Comparison of ENCODE assay signal across 8 mouse cellular contexts in the genomic region with DNA sequence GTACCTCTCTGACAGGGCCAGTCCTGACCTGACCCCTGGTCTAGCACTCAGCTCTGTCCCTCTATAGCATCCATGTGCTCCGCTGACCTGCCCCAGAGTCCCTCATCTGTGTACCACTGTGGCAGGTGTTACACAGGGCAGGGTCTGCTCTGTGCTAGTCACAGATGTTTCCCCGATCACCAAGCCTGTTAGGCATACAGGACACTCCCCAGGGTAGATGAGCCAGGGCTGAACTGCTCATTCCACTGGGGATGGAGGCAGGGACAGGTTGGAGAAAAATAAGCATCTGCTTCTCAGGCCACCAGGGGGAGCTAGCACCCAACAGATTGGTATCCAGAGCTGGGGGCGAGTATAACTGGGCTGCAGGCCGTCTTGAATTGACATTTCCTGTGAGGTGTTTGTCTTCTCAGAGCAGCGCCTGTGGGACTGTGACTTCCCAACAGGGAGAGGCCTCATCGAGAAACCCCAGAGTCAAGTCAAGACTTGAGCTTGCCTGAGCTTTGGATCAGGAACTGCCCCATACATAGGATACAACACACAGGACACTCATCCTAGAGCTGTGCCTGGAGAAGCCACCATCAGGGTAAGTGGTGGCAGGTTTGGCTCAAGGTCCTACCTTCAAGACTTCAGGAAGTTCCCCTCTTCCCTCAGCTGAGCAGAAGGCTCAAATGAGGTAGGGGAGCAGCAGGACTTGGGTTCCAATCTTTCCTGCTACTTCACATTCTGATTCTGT. TPM values are rescaled to one million over a fixed set of nuclear protein-coding genes. Genes with fewer than 3 reads are reported as not detected.
A peak's percentile ranks its signal among the peaks of the same experiment; 100 is the strongest.
DNase-seq lines count a peak whose midpoint lies in the region; ATAC-seq and TF ChIP-seq lines count a peak whose summit lies in the region.

No protein-coding gene starts in this region.

- DNase-seq in layer of hippocampus, adult 11-12 months (ENCODE audit: low spot score), result peak; percentile 80
- no peak for DNase-seq in layer of hippocampus, adult 9-10 months (ENCODE audit: low spot score)
- peak; percentile 88 for DNase-seq in embryo, embryonic 11 days
- DNase-seq in gastrocnemius, postnatal 4 days (ENCODE audit: low spot score in 2 of 2), result peak; percentile 70 to 85
- DNase-seq in kidney, adult 2 months, result peak; percentile 68
- DNase-seq in spleen, postnatal 14 days (ENCODE audit: low spot score in 2 of 2), result peak; percentile 27 to 60

- whole genome bisulfite sequencing in kidney, adult 2 months, result 20% methylated on average over 6 of the region's 6 CpGs
- WGBS in limb, embryonic 13.5 days, result 19% methylated on average over 6 of the region's 6 CpGs
- 30% methylated on average over 6 of the region's 6 CpGs for WGBS in midbrain, embryonic 16.5 days

- H3K9ac ChIP-seq in limb, embryonic 13.5 days, result no peak overlapping the region
- H3K9ac ChIP-seq in midbrain, embryonic 16.5 days (ENCODE audit: low read depth, low read length), result no peak overlapping the region

- H3K4me1 ChIP-seq in kidney, adult 2 months (ENCODE audit: control insufficient read depth, insufficient read depth, low read length), result no peaks in the 10 kb centered on the region
- 0 out of 2 replicates have a peak, but pooled peaks cover 6% of the 10 kb centered on the region for H3K4me1 ChIP-seq in limb, embryonic 13.5 days
- no peaks in the 10 kb centered on the region for H3K4me1 ChIP-seq in midbrain, embryonic 16.5 days (ENCODE audit: control insufficient read depth, insufficient read depth, low read length)

- TF ChIP-seq POLR2A in kidney, adult 2 months (IDR thresholded peaks at IDR 0.05; ENCODE audit: low read depth, low read length), result no peak

- H3K4me3 ChIP-seq in kidney, adult 2 months (ENCODE audit: insufficient read depth, low read depth, low read length), result no peak overlapping the region
- H3K4me3 ChIP-seq in limb, embryonic 13.5 days, result no peak overlapping the region
- no peak overlapping the region for H3K4me3 ChIP-seq in midbrain, embryonic 16.5 days (ENCODE audit: low read depth, low read length)

- no peaks in the 10 kb centered on the region for H3K27me3 ChIP-seq in kidney, adult 2 months (replicated peaks; ENCODE audit: control insufficient read depth, insufficient read depth, low read length)
- H3K27me3 ChIP-seq in limb, embryonic 13.5 days, result peaks cover 27% of the 10 kb centered on the region
- no peaks in the 10 kb centered on the region; the same call in 1 of the 2 replicates for H3K27me3 ChIP-seq in midbrain, embryonic 16.5 days (ENCODE audit: control insufficient read depth, insufficient read depth, low read depth, low read length)

- no peak overlapping the region for H3K27ac ChIP-seq in kidney, adult 2 months (ENCODE audit: insufficient read depth, low read depth, low read length)
- H3K27ac ChIP-seq in limb, embryonic 13.5 days, result no peak overlapping the region
- H3K27ac ChIP-seq in midbrain, embryonic 16.5 days (ENCODE audit: low read length), result no peak overlapping the region

- H3K4me2 ChIP-seq in limb, embryonic 13.5 days (replicated peaks), result no peak overlapping the region
- H3K4me2 ChIP-seq in midbrain, embryonic 16.5 days (ENCODE audit: low read length), result no peak overlapping the region

- ATAC-seq in limb, embryonic 13.5 days (ENCODE audit: low FRiP score, low read depth), result peak; percentile 65
- ATAC-seq in midbrain, embryonic 16.5 days, result peak; percentile 62

- TF ChIP-seq CTCF in kidney, adult 2 months (conservative IDR thresholded peaks at IDR 0.05; ENCODE audit: insufficient read depth, insufficient read length, low read depth, low read length), result peak; percentile 93

- no peaks in the 10 kb centered on the region for H3K9me3 ChIP-seq in limb, embryonic 13.5 days
- no peaks in the 10 kb centered on the region for H3K9me3 ChIP-seq in midbrain, embryonic 16.5 days (replicated peaks; ENCODE audit: control insufficient read depth, low read length, poor library complexity, severe bottlenecking)

- no peaks in the 10 kb centered on the region for H3K36me3 ChIP-seq in kidney, adult 2 months (ENCODE audit: control insufficient read depth, insufficient read depth, low read length)
- H3K36me3 ChIP-seq in limb, embryonic 13.5 days, result 0 out of 2 replicates have a peak, but pooled peaks cover 3% of the 10 kb centered on the region
- H3K36me3 ChIP-seq in midbrain, embryonic 16.5 days (ENCODE audit: control insufficient read depth, insufficient read depth, low read length), result peaks cover 39% of the 10 kb centered on the region

RNA-seq across cellular contexts. Expression of a gene that starts 17.9 kb away (rescaled TPM):
- under 1 TPM; 0.26 to 0.39 TPM for total RNA-seq in gastrocnemius, postnatal 4 days (2021)
- 18.8 and 24.5 TPM in 2 replicates for polyA plus RNA-seq in kidney, adult 2 months (2012; rRNA removed)
- 1.3 and 1.9 TPM in 2 replicates for polyA plus RNA-seq in limb, embryonic 13.5 days (2015; fragmentation: Nextera tagmentation; extraction: Ambion mirVana)
- 0.57 and 0.82 TPM in 2 replicates for polyA plus RNA-seq in midbrain, embryonic 16.5 days (2015; fragmentation: Nextera tagmentation; extraction: Ambion mirVana)

RNA-seq across cellular contexts. Expression of a gene that starts 46.2 kb away (rescaled TPM):
- 10 to 100 TPM in 1 of 2 experiments, 1 to 10 TPM in 1; 9.3 to 10.4 TPM for total RNA-seq in gastrocnemius, postnatal 4 days (2021)
- polyA plus RNA-seq in kidney, adult 2 months (2012; rRNA removed), result 7.0 and 8.2 TPM in 2 replicates
- polyA plus RNA-seq in limb, embryonic 13.5 days (2015; fragmentation: Nextera tagmentation; extraction: Ambion mirVana), result 2.0 and 2.5 TPM in 2 replicates
- 11.8 and 14.1 TPM in 2 replicates for polyA plus RNA-seq in midbrain, embryonic 16.5 days (2015; fragmentation: Nextera tagmentation; extraction: Ambion mirVana)

RNA-seq across cellular contexts. Expression of a gene that starts 54.5 kb away (rescaled TPM):
- total RNA-seq in gastrocnemius, postnatal 4 days (2021), result 10 to 100 TPM; 15.3 to 16.0 TPM
- 4.8 and 4.9 TPM in 2 replicates for polyA plus RNA-seq in kidney, adult 2 months (2012; rRNA removed)
- polyA plus RNA-seq in limb, embryonic 13.5 days (2015; fragmentation: Nextera tagmentation; extraction: Ambion mirVana), result 78.4 and 82.0 TPM in 2 replicates
- 19.5 and 21.9 TPM in 2 replicates for polyA plus RNA-seq in midbrain, embryonic 16.5 days (2015; fragmentation: Nextera tagmentation; extraction: Ambion mirVana)

RNA-seq across cellular contexts. Expression of a gene that starts 54.6 kb away (rescaled TPM):
- 100 to 1,000 TPM; 122 to 143 TPM for total RNA-seq in gastrocnemius, postnatal 4 days (2021)
- polyA plus RNA-seq in kidney, adult 2 months (2012; rRNA removed), result 123 and 135 TPM in 2 replicates
- 475 and 492 TPM in 2 replicates for polyA plus RNA-seq in limb, embryonic 13.5 days (2015; fragmentation: Nextera tagmentation; extraction: Ambion mirVana)
- polyA plus RNA-seq in midbrain, embryonic 16.5 days (2015; fragmentation: Nextera tagmentation; extraction: Ambion mirVana), result 278 and 290 TPM in 2 replicates
